Mouse (Mus musculus): Measurements from ENCODE around the gene Gm21983.

The Gm21983 gene

GRCm38 (mm10) chr7:27180837-27181695 is at the start of gene Gm21983, which contains the start of gene Mia:
TSS of gene Gm21983 (minus strand) at chr7:27181086.
TSS of gene Mia (minus strand) at chr7:27181157.
- DNase-seq (ENCODE audit: low read depth in 2 of 2, low spot score in 2 of 2) = no peak

GRCm38 (mm10) chr7:27228865-27229264 is 48.0 kb upstream of the Gm21983 start:
- no peak for DNase-seq (ENCODE audit: low read depth in 2 of 2, low spot score in 2 of 2)

- peak; percentile 87 to 90 for DNase-seq (ENCODE audit: low read depth in 2 of 2, low spot score in 2 of 2)
Observed at GRCm38 (mm10) chr7:27228281-27228821, 47.5 kb upstream of the Gm21983 start, which contains the start of gene Itpkc. TSS of gene Itpkc (minus strand) at chr7:27228661.

- no peak for DNase-seq (ENCODE audit: low read depth in 2 of 2, low spot score in 2 of 2)
Observed at GRCm38 (mm10) chr7:27227676-27228075, 46.8 kb upstream of the Gm21983 start.

- no peak for DNase-seq (ENCODE audit: low read depth in 2 of 2, low spot score in 2 of 2)
Observed at GRCm38 (mm10) chr7:27227276-27227675, 46.4 kb upstream of the Gm21983 start.

GRCm38 (mm10) chr7:27224877-27225575 is 44.1 kb upstream of the Gm21983 start:
- no peak for DNase-seq (ENCODE audit: low read depth in 2 of 2, low spot score in 2 of 2)

- DNase-seq (ENCODE audit: low read depth in 2 of 2, low spot score in 2 of 2) = no peak
Observed at GRCm38 (mm10) chr7:27222538-27222937, 41.7 kb upstream of the Gm21983 start.

- DNase-seq (ENCODE audit: low read depth in 2 of 2, low spot score in 2 of 2) = no peak
Observed at GRCm38 (mm10) chr7:27221939-27222338, 41.1 kb upstream of the Gm21983 start.

- DNase-seq (ENCODE audit: low read depth in 2 of 2, low spot score in 2 of 2) = no peak
Observed at GRCm38 (mm10) chr7:27219937-27220336, 39.1 kb upstream of the Gm21983 start.

GRCm38 (mm10) chr7:27218586-27218985 is 37.7 kb upstream of the Gm21983 start:
- no peak for DNase-seq (ENCODE audit: low read depth in 2 of 2, low spot score in 2 of 2)

- DNase-seq (ENCODE audit: low read depth in 2 of 2, low spot score in 2 of 2) = no peak
Observed at GRCm38 (mm10) chr7:27212626-27213025, 31.7 kb upstream of the Gm21983 start.

- no peak for DNase-seq (ENCODE audit: low read depth in 2 of 2, low spot score in 2 of 2)
Observed at GRCm38 (mm10) chr7:27203730-27204449, 23.0 kb upstream of the Gm21983 start.

- no peak for DNase-seq (ENCODE audit: low read depth in 2 of 2, low spot score in 2 of 2)
Observed at GRCm38 (mm10) chr7:27198779-27199178, 17.9 kb upstream of the Gm21983 start.

GRCm38 (mm10) chr7:27198355-27198754 is 17.5 kb upstream of the Gm21983 start:
- DNase-seq (ENCODE audit: low read depth in 2 of 2, low spot score in 2 of 2) = no peak

GRCm38 (mm10) chr7:27197634-27198033 is 16.7 kb upstream of the Gm21983 start:
- DNase-seq (ENCODE audit: low read depth in 2 of 2, low spot score in 2 of 2) = no peak

- DNase-seq (ENCODE audit: low read depth in 2 of 2, low spot score in 2 of 2) = no peak
Observed at GRCm38 (mm10) chr7:27197136-27197535, 16.2 kb upstream of the Gm21983 start.

GRCm38 (mm10) chr7:27195681-27196611 is 15.1 kb upstream of the Gm21983 start, which contains the start of the genes BC024978 and Snrpa:
TSS of gene BC024978 (plus strand) at chr7:27195781.
TSS of gene Snrpa (minus strand) at chr7:27196271.
- DNase-seq (ENCODE audit: low read depth in 2 of 2, low spot score in 2 of 2) = peak; percentile 92 to 93

- DNase-seq (ENCODE audit: low read depth in 2 of 2, low spot score in 2 of 2) = no peak
Observed at GRCm38 (mm10) chr7:27193731-27194130, 12.8 kb upstream of the Gm21983 start.

- no peak for DNase-seq (ENCODE audit: low read depth in 2 of 2, low spot score in 2 of 2)
Observed at GRCm38 (mm10) chr7:27192434-27192833, 11.5 kb upstream of the Gm21983 start.
